Mouse (Mus musculus): ENCODE data around the gene Setd1a. TPM values are rescaled to one million over a fixed set of nuclear protein-coding genes. Genes with fewer than 3 reads are reported as not detected.

The Setd1a gene
- polyA plus RNA-seq, 2 experiments: 5.7 to 10.5 TPM

DNA sequence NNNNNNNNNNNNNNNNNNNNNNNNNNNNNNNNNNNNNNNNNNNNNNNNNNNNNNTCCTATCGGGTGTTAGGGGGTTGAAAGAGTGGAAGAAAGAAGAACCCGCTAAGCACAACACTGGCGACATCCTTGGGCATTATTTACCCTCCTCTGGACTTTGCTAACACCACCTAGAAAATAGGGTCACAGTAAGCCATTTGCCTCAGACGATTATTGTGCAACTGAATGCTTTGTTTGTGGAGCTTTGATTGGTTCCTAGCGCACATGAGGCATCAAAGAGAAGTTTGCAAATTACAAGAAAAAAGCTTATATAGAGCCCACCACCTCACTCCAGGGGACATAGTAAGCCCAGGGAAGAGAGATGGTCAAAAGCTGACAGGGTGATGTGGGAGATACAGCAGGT, 32.4 kb downstream of the Setd1a start:
- peaks cover 29 to 44% of the 10 kb centered on the region in 2 experiments for H3K4me1 ChIP-seq (replicated peaks; ENCODE audit: control insufficient read depth in 2 of 2, insufficient read depth in 2 of 2, low read length in 1 of 2)

GRCm38 (mm10) chr7:127809846-127810245, 33.4 kb downstream of the Setd1a start:
- 85% methylated on average over 1 of the region's 1 CpGs for WGBS (ENCODE audit: insufficient replicate concordance)
- DNase-seq (ENCODE audit: low read depth in 3 of 3, low spot score in 3 of 3) (no peak), ATAC-seq (ENCODE audit: insufficient read depth) (no peak)
- H3K27ac ChIP-seq: no peak overlapping the region
- H3K4me3 ChIP-seq (ENCODE audit: insufficient read depth in 1 of 2, low read depth in 2 of 2, low read length in 2 of 2): no peak overlapping the region
- TF ChIP-seq CTCF (IDR thresholded peaks at IDR 0.05; ENCODE audit: low read depth) (no peak), EP300 (IDR thresholded peaks at IDR 0.05; ENCODE audit: low read depth) (no peak)
- H3K36me3 ChIP-seq (replicated peaks; ENCODE audit: control insufficient read depth, insufficient read depth, low read depth): no peaks in the 10 kb centered on the region
- no peaks in the 10 kb centered on the region for H3K9me3 ChIP-seq (ENCODE audit: control insufficient read depth, low read length)
- H3K4me2 ChIP-seq (ENCODE audit: low read depth): no peak overlapping the region
- H3K4me1 ChIP-seq (replicated peaks; ENCODE audit: control insufficient read depth in 2 of 2, insufficient read depth in 2 of 2, low read length in 1 of 2): peaks cover 22 to 40% of the 10 kb centered on the region in 2 experiments
- no peaks in the 10 kb centered on the region for H3K27me3 ChIP-seq (ENCODE audit: control insufficient read depth, insufficient read depth, low read length)
- H3K9ac ChIP-seq (replicated peaks): no peak overlapping the region

More for the DNA sequence above, 32.4 kb downstream of the Setd1a start:
- Histone ChIP-seq H3K36me3 (replicated peaks; ENCODE audit: control insufficient read depth, insufficient read depth, low read depth) (no peaks in the 10 kb centered on the region), H3K27me3 (ENCODE audit: control insufficient read depth, insufficient read depth, low read length) (no peaks in the 10 kb centered on the region), H3K4me2 (ENCODE audit: low read depth) (no peak overlapping the region), H3K4me3 (ENCODE audit: insufficient read depth in 1 of 2, low read depth in 2 of 2, low read length in 2 of 2) (no peak overlapping the region), H3K27ac (no peak overlapping the region; the same call in 1 of the 2 replicates), H3K9ac (replicated peaks) (no peak overlapping the region), H3K9me3 (ENCODE audit: control insufficient read depth, low read length) (no peaks in the 10 kb centered on the region)
- ATAC-seq (ENCODE audit: insufficient read depth) (no peak), DNase-seq (ENCODE audit: low read depth in 3 of 3, low spot score in 3 of 3) (no peak)
- 32% methylated on average over 5 of the region's 5 CpGs for WGBS (ENCODE audit: insufficient replicate concordance)
- TF ChIP-seq CTCF (IDR thresholded peaks at IDR 0.05; ENCODE audit: low read depth): no peak
- TF ChIP-seq EP300 (IDR thresholded peaks at IDR 0.05; ENCODE audit: low read depth): no peak

- Histone ChIP-seq H3K4me1 (replicated peaks; ENCODE audit: control insufficient read depth in 2 of 2, insufficient read depth in 2 of 2, low read length in 1 of 2) (peaks cover 14 to 37% of the 10 kb centered on the region in 2 experiments), H3K4me2 (ENCODE audit: low read depth) (no peak overlapping the region), H3K9me3 (ENCODE audit: control insufficient read depth, low read length) (no peaks in the 10 kb centered on the region), H3K4me3 (ENCODE audit: insufficient read depth in 1 of 2, low read depth in 2 of 2, low read length in 2 of 2) (no peak overlapping the region), H3K36me3 (replicated peaks; ENCODE audit: control insufficient read depth, insufficient read depth, low read depth) (no peaks in the 10 kb centered on the region), H3K27ac (no peak overlapping the region), H3K27me3 (ENCODE audit: control insufficient read depth, insufficient read depth, low read length) (no peaks in the 10 kb centered on the region), H3K9ac (replicated peaks) (no peak overlapping the region)
- ATAC-seq (ENCODE audit: insufficient read depth) (no peak), DNase-seq (ENCODE audit: low read depth in 3 of 3, low spot score in 3 of 3) (no peak)
- TF ChIP-seq EP300 (IDR thresholded peaks at IDR 0.05; ENCODE audit: low read depth) (no peak), CTCF (IDR thresholded peaks at IDR 0.05; ENCODE audit: low read depth) (no peak)
- WGBS (ENCODE audit: insufficient replicate concordance): 83% methylated on average over 10 of the region's 10 CpGs
These were observed 34.2 kb downstream of the Setd1a start for GRCm38 (mm10) chr7:127810650-127811049.

- 65% methylated on average over 4 of the region's 4 CpGs for WGBS (ENCODE audit: insufficient replicate concordance)
- H3K4me1 ChIP-seq (replicated peaks; ENCODE audit: control insufficient read depth in 2 of 2, insufficient read depth in 2 of 2, low read length in 1 of 2): peaks cover 12 to 34% of the 10 kb centered on the region in 2 experiments
These were observed 34.8 kb downstream of the Setd1a start for GRCm38 (mm10) chr7:127811240-127811639.

GRCm38 (mm10) chr7:127812292-127812691, 35.8 kb downstream of the Setd1a start:
- Histone ChIP-seq H3K4me2 (ENCODE audit: low read depth) (no peak overlapping the region), H3K27me3 (ENCODE audit: control insufficient read depth, insufficient read depth, low read length) (no peaks in the 10 kb centered on the region), H3K4me3 (ENCODE audit: insufficient read depth in 1 of 2, low read depth in 2 of 2, low read length in 2 of 2) (no peak overlapping the region), H3K9me3 (ENCODE audit: control insufficient read depth, low read length) (no peaks in the 10 kb centered on the region), H3K9ac (replicated peaks) (no peak overlapping the region), H3K4me1 (replicated peaks; ENCODE audit: control insufficient read depth in 2 of 2, insufficient read depth in 2 of 2, low read length in 1 of 2) (peaks cover 5 to 23% of the 10 kb centered on the region in 2 experiments), H3K27ac (no peak overlapping the region), H3K36me3 (replicated peaks; ENCODE audit: control insufficient read depth, insufficient read depth, low read depth) (no peaks in the 10 kb centered on the region)
- 65% methylated on average over 3 of the region's 3 CpGs for WGBS (ENCODE audit: insufficient replicate concordance)
- TF ChIP-seq CTCF (IDR thresholded peaks at IDR 0.05; ENCODE audit: low read depth) (no peak), EP300 (IDR thresholded peaks at IDR 0.05; ENCODE audit: low read depth) (no peak)
- ATAC-seq (ENCODE audit: insufficient read depth): no peak
- no peak for DNase-seq (ENCODE audit: low read depth in 3 of 3, low spot score in 3 of 3)

More at GRCm38 (mm10) chr7:127811240-127811639, 34.8 kb downstream of the Setd1a start:
- Histone ChIP-seq H3K36me3 (replicated peaks; ENCODE audit: control insufficient read depth, insufficient read depth, low read depth) (no peaks in the 10 kb centered on the region), H3K9ac (replicated peaks) (no peak overlapping the region), H3K4me2 (ENCODE audit: low read depth) (no peak overlapping the region), H3K9me3 (ENCODE audit: control insufficient read depth, low read length) (no peaks in the 10 kb centered on the region), H3K27me3 (ENCODE audit: control insufficient read depth, insufficient read depth, low read length) (no peaks in the 10 kb centered on the region), H3K27ac (no peak overlapping the region), H3K4me3 (ENCODE audit: insufficient read depth in 1 of 2, low read depth in 2 of 2, low read length in 2 of 2) (no peak overlapping the region)
- no peak for ATAC-seq (ENCODE audit: insufficient read depth)
- TF ChIP-seq EP300 (IDR thresholded peaks at IDR 0.05; ENCODE audit: low read depth) (no peak), CTCF (IDR thresholded peaks at IDR 0.05; ENCODE audit: low read depth) (no peak)
- DNase-seq (ENCODE audit: low read depth in 3 of 3, low spot score in 3 of 3): no peak
